Mouse (Mus musculus): ENCODE data around the gene Cdan1.

Cdan1 gene

DNA sequence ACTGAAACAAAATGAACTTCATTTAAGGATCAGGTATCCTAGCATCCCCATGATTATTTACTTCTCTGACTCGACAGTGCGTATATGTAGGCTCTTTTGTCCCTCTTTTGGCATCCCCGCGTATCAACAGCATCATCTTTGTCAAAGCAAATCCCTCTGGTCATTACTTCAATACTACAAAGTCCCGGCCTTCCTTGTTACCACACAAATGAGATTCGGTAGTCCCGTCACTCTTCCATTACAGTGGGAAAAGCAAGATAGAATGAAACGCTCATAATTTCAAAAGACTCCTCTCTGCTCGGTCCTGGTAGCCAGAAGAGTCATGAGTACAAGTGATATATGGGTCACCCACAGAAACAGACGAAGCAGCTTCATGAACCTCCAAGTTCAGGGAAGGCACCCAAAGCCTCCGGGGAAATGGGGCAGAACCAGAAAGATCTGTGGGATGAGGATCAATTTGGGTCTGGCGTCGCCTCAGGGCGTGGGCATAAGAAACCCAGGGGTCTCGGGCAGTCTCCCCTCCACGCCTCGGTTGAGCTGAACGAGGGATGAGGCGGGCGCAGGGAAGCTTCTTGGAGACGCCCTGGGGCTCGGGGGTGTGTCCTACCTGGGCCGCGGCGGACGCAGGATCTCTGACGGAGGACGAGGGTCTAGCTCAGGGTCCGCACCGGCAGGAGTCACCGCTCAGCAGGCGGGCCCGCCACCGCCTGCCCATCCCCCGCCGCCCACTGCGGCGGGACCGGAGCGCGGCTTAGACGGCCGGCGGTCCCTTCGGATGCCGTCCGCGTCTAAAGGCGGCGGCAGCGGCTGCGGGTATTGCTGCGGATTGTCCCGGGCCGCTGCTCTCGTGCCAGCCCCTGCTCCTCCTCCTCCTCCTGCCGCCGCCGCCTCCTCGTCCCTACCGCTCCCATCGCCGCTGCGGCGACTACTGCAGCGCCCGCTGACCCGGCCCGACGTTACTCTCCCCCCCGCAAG is at the start of gene Cdan1:
TSS of gene Cdan1 (minus strand) at position 680 of the 975 bp plus-strand sequence.
- no peak for DNase-seq

DNA sequence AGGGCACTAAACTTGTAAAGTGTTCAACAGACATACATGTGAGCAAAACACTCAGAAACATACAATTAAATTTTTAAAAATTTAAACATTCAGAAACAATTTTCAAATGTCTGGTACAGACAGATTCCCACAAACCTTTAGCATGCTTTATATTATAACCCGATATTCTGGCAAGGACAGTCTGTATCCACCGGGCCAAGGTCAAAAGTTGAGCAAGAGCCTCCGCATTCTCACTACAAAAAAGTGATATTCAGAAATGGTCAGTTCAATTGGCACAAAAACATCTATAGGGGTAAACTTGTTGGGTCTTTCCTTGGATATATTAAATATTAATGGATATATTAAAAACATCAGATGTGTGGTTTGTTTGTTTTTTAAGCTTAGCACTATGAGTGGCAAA is 46.4 kb upstream of the Cdan1 start:
- no peak for DNase-seq

DNA sequence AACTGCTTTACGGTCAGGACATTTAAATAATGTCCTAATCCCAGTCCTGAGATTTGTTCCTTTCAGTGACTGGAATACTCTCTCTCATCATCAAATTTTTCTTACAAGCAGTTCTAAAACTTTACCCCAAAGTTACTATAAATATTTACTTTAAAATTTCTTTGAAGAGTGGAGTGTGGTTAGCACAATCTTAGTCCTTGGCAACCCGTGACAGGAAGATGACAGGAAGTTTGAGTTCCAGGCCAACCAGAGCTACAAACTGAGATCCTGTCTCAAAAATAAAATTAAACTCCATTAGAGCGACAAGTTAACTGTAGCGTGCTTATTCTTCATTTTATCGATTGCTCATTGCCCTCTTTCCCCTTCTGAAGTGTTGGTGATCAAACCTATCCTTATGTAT is 37.7 kb upstream of the Cdan1 start:
- DNase-seq = no peak

DNA sequence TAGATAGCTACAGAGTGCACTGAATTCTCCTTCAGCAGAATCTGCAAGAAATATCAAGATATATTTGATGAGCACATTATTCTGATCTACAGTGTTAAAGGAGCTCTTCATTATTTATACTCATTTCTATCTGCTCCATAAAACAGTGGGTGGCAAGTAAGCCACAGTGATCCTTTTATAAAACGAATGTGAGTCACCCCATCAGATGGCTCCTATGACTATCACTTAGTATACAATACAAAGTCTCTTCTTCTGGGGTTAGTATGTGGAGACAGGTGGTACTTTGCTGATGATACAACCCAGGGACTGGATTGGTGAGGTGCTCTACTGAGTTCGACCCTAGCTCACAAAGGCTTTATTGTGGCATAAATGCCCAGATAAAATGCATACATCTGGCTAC is 23.3 kb upstream of the Cdan1 start:
- DNase-seq = no peak

DNA sequence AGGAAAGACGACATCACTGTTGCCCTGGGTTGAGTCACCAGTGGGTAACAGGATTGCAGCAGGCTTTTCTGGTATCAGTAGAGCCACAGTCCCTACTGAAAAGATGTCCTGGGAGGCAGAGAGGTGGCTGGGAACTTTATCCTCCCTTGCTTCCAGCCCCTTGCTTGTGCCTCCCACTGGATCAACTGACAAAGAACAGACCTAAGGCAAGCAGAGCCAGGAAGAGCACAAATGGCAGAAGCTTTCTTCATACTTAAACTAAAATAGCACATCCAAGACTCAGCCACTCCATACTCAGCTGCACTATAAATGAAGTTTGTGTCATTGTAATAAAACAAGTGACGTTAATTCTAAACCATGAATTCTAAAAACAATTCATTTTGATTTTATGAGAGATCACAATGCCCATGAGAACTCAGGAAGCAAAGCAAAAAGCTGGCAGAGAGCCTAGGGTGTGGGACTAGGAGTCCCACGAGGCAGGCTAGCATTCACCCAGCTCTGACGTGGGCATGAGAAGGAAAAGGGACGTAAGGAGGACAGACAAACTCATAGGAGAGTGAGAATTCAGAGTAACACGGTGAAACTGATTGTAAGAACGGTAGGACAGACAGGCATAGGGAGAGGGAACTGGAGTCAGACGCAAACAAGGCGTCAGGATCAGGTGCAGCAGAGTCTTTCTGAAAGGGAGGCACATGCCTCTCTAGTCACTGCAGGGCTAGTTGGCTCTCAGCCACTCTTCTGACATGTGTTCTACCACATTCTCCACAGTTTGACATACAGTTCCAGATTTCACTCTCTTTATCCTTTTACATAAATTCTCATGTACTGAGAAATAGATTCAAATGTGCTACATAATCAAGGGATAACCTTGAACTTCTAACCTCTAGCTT is 21.8 kb upstream of the Cdan1 start:
- DNase-seq = no peak

DNA sequence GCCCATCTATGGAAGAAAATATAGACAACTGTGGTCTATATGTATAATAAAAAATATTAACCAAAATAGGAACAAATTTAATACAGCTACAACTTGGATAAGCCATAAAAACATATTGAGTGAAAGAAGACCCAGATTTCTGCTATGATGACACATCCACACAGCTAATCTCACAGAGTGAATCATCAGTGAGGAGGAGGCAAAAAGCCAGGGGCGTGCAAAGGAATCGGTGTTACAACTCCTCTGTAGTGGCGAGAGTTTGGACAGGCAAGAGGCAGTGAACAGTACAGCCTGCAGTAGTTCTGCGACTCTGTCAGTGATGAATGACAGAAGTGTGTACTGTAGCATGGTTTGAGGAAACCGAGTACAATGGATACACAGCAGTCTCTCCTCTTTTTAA is 17.4 kb upstream of the Cdan1 start:
- no peak for DNase-seq

DNA sequence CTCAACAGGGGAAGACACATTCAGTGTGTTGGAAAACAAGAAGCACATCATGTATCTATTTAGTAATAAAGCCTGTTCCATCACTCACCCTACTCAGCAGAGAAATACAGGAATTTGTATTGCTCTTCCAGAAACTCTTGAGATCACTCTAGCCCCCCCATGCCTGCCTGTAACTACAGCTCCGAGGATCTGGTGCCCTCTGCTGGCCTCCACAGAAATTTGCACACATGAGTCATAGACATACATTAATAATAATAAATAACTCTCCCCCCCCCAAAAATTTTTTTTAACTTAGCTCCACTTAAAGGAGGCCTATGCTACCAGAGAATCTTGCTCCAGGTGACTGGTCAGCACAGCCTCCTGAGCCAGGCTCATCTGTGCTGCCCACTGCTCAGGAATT is 16.6 kb upstream of the Cdan1 start:
- DNase-seq = peak; percentile 64 to 66

DNA sequence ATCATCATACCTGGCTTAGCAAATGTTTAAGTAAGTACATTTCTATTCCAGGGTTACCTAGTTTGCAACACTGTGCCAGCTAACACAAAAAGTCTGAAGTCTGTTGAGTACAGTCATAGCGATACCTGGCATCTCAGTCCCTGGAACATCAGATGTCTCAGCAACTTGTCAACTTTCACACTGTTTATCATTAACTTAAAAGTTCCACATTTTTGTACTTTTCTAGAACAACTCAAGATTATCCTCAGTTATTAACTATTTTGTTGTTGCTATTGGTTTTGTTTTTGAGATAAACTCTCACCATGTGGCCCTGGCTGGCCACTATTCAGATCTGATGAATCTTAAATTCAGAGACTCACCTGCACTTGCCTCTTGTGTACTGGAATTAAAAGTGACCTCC is 13.5 kb upstream of the Cdan1 start:
- no peak for DNase-seq

DNA sequence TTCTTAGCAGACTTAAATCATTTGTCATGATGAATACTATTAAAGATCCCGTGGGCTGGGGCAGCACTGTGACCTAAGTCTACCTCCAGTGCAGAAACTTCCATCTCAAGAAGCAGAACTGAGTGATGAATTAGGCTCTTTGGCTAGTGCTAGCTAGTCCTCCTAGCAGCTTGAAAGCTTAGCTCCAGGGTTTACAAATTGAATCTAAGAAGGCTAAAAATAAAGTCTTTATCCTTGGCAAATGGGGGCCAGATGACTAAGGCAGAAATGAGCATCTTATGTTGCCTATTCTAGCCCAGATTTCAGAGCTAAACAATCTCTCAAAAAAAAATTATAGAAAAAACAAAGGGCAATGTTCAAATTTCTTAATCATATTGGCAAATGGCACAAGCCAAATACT is 10.8 kb upstream of the Cdan1 start:
- no peak for DNase-seq

DNA sequence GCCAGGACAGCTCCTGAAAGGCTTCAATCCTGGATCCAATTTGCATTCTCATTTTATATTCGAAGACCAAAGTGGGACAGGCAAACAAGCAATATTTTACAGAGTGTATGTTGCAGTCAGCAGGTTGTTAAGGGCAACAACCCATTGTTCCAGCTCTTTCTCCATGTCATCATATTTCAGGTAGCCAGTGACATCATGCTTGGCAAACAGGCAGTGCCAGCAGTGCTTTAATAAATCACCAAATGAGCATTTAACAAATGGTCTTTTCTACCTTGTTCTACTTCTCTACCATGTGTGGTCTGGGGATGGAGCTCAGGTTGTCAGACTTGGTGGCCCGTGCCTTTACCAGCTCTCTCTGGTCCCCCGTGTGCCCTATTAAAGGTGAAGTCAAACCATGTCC is 8.2 kb upstream of the Cdan1 start:
- no peak for DNase-seq

DNA sequence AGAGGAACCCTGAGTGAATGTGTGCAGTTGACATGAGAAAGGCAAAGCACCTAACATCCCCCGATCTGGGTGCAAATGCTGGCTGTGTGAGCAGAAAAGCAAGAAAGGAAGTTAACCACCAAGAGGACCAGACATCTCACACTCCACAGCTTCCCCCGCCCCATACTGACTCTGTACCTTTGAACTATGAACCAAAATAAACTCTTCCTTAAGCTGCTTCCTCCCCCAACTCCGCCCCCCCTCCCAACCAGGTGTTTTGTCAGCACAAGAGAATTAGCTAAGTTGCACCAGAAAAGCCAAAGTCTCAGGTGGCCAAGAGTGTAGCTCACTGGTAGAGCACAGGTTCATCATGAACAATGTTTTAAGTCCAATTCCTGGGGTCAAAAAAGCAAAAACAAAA is 3.2 kb upstream of the Cdan1 start:
- no peak for DNase-seq

DNA sequence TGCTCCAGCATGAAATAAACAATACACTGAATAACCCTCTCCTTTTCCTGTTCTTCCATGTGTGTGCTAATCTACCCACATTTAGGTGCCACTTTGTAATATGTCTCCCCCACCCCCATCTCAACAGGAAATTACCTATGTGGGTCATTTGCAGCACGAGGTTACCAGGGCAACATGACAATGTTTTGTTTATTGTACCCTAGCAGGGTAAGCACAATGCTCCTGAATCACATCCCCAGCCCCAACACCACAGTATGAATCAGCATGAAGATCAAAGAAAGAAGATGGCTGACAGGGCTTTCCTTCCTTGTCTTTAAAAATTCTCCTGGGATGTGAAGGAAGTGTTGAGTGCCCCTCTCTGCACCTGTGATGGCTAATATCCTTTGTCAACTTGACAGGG is 2.7 kb upstream of the Cdan1 start:
- DNase-seq = peak in 1 of 2 experiments; percentile 5

DNA sequence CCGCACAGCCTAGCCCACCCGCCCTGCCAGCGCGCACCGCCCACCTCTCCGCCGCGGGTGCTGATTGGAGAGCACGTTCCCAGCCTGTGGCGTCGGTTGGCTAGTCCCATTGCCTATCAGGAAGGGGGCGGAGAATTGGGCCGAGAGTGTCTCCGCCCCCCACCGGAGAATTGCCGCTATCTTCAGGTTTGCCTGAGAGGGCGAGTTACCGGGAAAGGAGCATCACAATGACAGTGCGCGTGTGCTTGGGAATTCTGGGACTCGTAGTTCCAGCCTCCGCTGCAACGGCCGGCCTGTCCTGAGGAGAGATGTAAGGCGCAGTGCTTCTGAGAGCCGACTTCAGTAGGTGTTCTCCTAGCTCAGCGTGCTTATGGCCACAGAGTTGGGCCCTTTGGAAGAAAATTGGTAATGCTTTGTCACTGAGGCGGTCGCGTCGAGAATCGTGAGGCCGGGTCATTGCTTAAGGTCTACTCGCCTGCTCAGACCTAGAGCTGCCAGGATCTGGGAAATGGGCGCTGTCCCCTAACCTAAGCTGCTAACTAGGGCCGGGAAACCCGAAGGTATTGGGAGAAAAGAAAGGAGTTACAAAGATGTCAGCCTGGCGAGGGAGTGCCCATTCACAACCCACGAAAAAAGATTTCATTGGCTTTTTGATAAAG is 625 bp upstream of the Cdan1 start, which contains the start of gene Ttbk2:
TSS of gene Ttbk2 (minus strand) at position 181 of the 659 bp plus-strand sequence.
- peak; percentile 94 for DNase-seq

DNA sequence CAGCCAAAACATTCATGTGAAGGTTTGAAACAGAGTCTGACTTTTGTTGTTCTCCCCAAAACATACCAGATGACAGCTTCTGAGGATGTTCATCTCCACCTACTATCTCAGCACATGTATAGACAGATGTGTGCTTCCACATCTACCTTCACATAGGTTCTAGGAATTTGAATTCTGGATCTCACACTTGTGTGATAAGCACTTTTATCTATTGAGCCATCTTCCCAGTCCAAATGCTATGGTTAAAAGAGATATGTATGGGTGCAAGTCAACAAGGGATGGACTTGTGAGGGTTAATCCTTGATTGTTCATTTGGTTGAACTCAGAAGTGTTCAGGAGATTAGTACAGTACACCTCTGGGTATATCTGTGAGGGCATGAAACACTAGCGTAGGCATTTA is 4.6 kb downstream of the Cdan1 start:
- no peak for DNase-seq

DNA sequence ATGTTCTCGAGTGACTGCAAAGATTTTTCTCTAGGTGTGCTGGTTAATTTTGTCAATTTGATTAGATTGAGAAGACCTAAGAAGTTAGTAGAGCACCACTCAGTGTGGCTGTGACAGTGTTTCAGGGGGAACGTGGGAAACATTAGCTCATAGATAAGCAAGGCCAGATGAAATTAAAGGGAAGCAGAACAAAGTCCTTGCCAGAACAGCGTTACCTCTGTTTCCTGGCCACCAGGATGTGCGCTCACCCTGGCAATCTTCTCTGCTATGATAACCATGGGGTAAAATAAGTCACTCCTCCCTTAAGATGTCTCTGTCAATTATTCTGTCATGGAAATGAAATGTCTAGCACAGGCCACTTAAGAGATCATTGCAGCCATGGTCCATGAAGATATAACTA is 5.9 kb downstream of the Cdan1 start:
- DNase-seq = no peak

DNA sequence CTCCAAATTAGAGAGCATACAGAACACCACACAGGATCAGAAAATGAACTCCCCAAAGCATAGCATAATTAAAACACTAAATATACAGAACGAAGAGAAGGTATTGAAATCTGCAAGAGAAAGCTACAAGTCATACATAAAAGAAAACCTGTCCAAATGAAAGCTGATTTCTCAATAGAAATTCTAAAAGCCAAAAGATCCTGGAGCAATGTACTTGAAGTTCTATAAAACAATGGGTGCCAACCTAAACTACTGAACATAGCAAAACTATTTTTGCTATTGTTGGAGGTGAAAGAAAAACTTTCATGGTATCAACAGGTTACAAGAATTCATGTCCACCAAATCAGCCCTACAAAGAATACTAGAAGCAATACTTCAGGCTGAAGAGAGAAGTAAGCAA is 8.7 kb downstream of the Cdan1 start:
- DNase-seq = no peak

DNA sequence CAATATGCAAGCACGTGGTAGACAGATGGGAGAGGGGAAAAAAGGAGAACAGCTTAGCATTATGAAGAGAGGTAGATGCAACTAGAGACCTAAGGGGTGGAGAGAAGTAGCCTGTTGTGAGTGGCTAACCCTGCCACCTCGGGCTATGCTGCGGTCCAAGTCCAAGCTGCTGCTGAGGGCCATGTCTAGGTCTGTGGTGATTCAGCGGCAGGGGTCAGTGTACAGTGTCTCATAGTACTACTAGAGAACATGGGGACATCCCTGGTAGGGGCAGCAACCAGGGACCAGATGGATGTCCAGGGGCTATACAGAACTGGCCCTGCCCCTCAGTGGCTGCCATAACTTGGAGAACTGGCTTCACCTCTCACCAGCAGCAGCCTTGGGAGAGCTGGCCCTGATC is 14.8 kb downstream of the Cdan1 start:
- no peak for DNase-seq

DNA sequence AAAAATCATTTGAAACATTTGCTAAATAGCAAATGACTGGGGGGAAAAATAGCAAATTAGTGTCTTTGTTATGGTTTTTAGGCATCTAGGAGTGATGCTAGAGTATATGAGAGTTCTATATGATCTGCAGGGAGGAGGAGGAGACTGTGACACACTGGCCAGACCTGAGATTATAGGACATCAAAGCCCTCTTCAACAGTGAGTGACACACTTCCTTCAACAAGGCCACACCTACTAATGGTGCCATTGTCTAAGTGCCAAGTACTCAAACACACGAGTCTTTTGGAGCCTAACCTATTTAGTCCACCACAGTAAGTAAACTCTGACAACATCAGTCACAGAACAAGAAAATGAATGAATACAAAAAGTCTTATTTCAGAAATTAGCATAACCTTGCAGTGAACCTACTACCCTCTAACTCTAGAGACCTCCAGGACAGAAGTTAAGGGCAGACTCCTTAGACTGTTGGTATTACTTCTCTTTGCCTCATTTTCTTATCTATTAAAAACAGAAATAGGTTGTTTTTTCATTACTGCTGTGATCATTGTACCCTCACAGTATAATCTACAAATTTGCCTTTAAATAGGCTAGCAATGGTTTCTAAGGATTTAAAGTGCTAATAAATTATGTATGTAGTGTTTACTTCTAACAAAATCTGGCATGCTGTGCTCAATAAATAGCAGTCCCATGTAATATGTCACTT is 22.8 kb downstream of the Cdan1 start:
- DNase-seq = no peak

DNA sequence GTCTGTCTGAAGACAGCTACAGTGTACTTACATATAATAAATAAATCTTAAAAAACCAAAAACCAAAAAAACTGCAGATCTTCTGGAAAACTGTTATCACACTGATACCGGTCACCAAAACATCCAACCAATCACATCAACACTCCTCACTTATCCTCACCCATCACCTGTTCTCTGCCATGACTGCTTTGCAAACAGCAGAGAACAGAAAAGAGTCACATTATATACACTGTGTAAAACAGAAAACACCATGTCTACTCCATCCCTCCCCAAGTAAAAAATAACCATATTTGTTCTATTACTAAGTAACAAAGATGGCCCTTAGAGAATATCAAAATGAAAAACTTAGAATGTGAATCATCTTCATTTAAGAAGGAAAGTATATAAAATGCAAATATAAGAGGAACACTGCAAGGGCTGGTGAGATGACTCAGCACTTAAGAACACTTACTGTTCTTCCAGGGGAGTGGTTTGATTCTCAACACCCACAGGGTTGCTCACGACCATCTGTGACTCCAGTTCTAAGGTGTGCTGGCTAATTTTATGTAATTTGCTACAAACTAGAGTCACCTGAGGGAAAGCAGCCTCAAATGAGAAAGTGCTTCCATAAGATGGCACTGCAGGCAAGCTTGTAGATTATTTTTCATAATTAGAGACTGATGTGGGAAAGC is 79.5 kb downstream of the Cdan1 start:
- no peak for DNase-seq

DNA sequence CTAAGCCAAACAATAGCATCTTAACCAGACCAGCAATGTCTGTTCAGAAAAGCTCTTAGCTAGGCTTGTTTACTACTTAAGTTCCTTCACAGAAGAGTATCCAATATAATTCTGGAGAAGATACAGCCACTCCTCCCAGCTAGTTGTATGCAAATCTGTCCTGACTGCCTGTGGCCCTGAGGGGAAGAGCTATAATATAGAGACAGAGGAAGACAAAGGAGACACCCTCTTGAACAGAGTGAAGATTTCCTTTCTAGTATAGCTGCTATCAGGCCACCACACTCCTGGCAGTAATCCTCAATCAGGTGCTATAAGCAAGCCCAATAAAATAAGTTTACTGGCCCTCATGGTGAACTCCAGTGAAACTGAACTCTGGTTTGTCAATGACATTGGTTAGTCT is 88.0 kb downstream of the Cdan1 start:
- DNase-seq = no peak

DNA sequence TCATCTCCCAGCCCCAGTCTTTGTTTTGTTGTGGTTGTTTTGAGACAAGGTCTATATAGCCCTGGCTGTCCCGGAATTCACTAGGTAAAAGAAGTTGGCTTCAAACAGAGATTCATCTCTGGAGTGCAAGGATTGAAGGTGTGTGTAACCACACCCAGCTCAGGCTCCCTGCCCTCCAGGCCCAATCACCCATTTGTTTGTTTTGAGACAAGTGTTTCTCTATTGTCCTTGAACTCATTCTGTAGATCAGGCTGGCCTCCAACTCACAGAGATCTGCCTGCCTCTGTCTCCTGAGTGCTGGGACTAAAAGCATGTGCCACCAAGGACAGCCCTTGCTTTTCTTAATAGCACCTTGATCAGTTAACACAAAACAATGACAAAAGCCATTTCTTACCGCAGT is 101.9 kb downstream of the Cdan1 start:
- no peak for DNase-seq

DNA sequence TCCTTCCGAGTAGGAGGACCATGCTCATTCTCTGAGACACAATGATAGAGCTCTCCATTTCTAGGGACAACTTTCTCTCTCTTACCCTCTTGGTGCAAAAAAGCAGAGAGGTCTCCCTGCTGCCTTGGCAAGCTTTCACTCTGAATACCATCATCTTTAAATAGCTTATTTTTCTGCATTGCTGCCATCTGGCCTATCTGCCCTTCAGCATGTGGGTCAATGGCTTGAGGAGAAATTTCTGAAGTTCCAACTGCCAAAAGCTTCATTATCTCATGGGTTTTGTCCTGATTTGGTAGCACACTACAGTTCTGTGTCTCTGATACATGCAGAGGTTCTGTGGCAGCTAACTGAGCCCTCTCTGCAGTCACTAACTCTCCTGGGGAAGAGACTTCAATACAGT is 104.4 kb downstream of the Cdan1 start:
- no peak for DNase-seq
